Mouse (Mus musculus) heart, postnatal 0 days (tissue): ENCODE measurements around the gene Tgfbr2.

Source experiments
- CTCF ChIP-seq: IDR thresholded peaks from 2 replicates; pipeline ENCODE4 v1.5.1; 2016; ENCODE audit warnings: antibody characterized with exemption, control low read depth, low read depth
- EP300 ChIP-seq: IDR thresholded peaks from 2 replicates; pipeline ENCODE4 v1.6.1; 2016; ENCODE audit warnings: antibody characterized with exemption, low read depth

- no peak for TF ChIP-seq CTCF
- TF ChIP-seq EP300: no peak
Measured at GRCm38 (mm10) chr9:116221565-116221964, 46.4 kb upstream of the Tgfbr2 start.
